Mouse (Mus musculus) MEL (cell line): Measurements from ENCODE around the gene Fgd2.

ENCODE experiments used
- CTCF ChIP-seq, 3 experiments: IDR thresholded peaks in 2 of 3; conservative IDR thresholded peaks in 1 of 3; 2 replicates each; pipeline ENCODE4 v1.5.1; 2011 to 2012; ENCODE audit warnings: low read length in 3 of 3, low read depth in 2 of 3, mild to moderate bottlenecking in 2 of 3, improper control_type of control experiment in 1 of 3, inconsistent platforms in 1 of 3, mixed read lengths in 1 of 3, moderate library complexity in 1 of 3; ENCODE audit not compliant: control insufficient read depth in 1 of 3, insufficient read depth in 1 of 3, poor library complexity in 1 of 3, severe bottlenecking in 1 of 3
- MEF2A ChIP-seq: IDR thresholded peaks from 2 replicates; pipeline ENCODE4 v1.6.1; 2014; ENCODE audit warnings: low read depth, mild to moderate bottlenecking, inconsistent platforms, low read length, improper control_type of control experiment; ENCODE audit not compliant: poor library complexity, insufficient replicate concordance, severe bottlenecking; ENCODE audit errors: extremely low read depth

DNA sequence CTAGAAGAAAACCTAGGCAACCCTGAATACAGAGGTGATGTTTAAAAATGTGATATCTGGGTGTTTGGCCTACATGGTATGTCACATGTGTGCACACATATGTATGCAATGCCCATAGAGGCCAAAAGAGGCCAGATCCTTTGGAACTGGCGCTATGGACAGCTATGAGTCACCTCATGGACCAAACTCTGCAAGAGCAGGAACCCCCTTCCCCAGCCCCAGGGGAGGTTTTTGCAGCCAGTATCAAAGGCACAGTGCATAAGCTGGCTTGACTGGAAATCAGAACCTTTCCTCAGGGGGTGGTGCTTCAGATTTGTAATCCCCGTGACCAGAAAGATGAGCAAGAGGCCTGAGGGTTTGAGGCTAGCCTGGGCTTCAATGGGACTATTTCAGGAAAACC is 48.6 kb upstream of the Fgd2 start:
- TF ChIP-seq MEF2A (no peak), CTCF (IDR thresholded peaks at IDR 0.05 in 2 of 3, conservative IDR thresholded peaks at IDR 0.05 in 1 of 3; ENCODE audit: control insufficient read depth in 1 of 3, insufficient read depth in 1 of 3, low read depth in 2 of 3, low read length in 3 of 3, poor library complexity in 1 of 3, severe bottlenecking in 1 of 3) (no peak)
